Mouse (Mus musculus) retina, embryonic 14.5 days (tissue): ENCODE data around the gene Arpin.

Experiments used
- DNase-seq: peaks from one replicate; pipeline ENCODE4 v3.0.0-alpha.2; 2015; ENCODE audit warnings: low spot score

Gene Arpin

DNA sequence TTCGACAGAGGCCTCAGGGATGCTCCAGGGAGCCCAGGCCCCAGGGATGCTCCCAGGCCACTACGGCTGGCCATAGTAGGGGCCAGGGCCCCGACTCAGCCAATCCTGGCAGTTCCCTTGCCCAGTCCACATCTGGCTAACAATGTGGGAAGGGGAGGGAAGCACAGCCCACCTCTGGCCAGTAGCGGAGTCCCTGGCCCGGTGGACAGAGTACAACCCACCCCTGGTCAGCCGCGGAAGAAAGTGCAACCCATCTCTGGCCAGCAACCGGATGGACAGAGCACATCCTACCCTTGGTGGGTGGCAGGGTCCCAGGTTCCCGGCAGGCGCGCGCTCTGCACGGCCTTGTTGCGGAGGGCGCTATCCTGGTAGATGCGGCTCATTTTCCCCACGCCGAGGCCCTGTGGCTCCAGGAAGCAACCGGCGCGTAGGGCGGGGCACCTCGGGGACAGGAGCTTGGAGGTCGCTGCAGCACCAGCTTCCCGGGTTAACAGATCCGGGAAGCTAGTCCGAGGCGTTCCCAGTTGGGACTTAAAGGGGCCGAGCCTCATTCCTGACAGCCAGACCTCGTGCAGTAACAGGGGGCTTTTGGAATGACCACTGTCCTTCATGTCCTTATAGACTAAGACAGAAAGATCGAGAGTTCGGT is at the start of gene Arpin:
Gene Arpin (minus strand): TSS at position 498 of the 649 bp plus-strand sequence.
- DNase-seq: peak; percentile 81

GRCm38 (mm10) chr7:79975316-79975715 is 40.2 kb upstream of the Arpin start:
- DNase-seq: no peak

DNA sequence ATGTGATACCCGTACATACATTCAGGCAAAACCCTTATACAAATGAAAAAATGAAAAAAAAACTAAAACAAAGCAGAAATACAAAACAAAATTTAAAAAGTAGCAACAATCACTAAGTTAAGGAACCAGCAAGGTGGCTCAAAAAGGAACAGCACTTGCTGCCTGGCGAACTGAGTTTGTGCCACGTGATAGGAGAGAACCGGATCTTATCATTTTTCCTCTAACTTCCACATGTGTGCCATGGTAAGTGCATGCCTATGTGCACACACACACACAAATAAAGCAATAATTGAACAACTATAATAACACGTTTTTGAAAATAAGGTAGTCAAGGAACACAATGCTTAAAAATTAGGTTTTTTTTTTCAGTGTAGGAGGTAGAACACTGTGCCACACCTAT is 37.0 kb upstream of the Arpin start:
- DNase-seq: no peak

DNA sequence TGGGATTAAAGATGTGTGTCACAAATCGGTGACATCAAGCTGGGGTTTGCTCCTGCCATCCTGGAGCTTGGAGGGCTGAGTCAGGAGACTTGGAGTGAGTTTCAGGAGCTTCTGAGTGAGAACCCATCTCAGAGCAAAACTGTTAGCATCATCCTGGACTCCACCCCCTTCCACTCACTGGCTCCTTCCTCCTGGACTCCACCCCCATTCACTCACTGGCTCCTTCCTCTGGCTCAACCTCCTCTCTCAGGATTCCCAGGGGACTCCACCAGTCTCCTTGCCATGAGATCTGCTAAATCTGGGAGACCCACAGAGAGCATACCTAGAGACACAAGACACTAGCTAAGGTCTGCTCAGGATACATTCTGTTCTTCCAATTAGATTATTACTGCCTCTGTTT is 35.2 kb upstream of the Arpin start:
- DNase-seq: no peak

DNA sequence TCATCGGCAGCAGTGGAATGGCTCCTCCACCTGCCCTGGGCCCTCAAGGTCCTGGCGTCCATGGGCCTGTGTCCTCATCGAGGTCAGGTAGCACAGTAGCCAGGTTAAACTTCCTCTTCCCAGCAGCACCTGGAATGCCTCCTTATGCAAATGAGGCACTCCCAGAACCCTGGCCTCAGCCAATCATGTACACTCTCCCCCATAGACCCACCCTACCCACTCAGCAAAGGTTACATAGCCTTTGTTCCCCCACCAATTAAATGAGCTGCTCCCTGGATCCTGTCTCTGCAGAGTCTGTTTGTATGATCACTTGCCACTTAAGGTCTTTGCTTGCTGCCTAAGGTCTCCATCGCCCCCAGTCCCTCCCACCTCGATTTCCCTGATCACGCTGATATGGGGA is 33.2 kb upstream of the Arpin start:
- DNase-seq: no peak

DNA sequence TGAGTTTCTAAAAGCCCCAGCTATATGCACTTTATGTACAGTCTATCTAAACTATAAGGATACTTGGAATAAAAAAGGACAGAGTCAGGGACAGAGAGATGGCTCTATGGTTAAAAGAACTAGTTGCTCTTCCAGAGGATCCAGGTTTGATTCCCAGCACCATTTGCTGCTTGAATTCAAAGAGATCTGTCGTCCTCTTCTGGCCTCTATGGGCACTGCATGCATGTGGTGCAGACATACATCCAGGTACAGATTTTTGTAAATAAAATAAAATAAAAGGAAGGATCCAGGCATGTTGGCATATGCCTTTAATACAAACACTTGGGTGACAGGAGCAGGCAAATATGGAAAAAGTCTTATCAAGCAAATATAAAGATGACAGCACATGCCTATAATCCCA is 26.4 kb upstream of the Arpin start:
- no peak for DNase-seq

- no peak for DNase-seq
These were observed 21.0 kb upstream of the Arpin start for GRCm38 (mm10) chr7:79956131-79956530.

GRCm38 (mm10) chr7:79954890-79955289 is 19.7 kb upstream of the Arpin start:
- no peak for DNase-seq

DNA sequence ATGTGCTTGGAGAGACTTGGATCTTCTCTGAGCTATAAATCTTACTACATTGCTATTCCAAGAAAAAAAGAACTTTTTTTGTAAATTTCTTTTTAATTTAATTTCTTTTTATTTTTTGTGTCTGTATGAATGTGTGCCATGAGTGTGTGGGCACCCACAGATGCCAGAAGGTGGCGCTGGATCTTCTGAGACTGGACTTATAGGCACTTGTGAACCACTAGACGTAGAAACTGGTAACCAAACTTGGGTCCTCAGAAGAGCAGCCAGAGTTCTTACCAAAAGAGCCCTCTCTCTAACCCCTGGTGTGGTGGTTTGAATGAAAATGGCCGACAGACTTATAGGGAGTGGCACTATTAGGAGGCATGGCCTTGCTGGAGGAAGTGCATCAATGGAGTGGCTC is 15.9 kb upstream of the Arpin start:
- DNase-seq: no peak

GRCm38 (mm10) chr7:79950236-79950635 is 15.1 kb upstream of the Arpin start:
- no peak for DNase-seq

- peak; percentile 29 for DNase-seq
These were observed 499 bp upstream of the Arpin start for GRCm38 (mm10) chr7:79935511-79936205.

DNA sequence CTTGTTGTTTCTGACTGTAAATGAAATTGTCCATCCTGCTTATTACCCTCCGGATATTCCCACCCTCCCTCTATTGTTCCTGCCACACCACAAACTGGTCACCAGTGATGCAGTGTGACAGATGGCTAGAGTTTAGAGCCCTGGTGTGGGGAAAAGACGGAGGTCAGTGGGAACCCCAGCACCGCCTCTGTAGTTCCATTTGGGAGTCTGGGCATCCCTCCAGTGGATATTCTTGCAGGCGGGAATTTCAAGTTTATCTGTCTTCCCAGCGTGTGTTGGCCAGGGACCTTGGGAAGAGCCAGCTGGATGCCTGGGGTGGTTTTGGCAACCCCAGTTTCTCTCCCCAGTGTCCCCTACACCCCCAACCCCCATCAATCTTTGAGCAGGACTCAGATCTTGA is 698 bp downstream of the Arpin start:
- DNase-seq: peak; percentile 49

DNA sequence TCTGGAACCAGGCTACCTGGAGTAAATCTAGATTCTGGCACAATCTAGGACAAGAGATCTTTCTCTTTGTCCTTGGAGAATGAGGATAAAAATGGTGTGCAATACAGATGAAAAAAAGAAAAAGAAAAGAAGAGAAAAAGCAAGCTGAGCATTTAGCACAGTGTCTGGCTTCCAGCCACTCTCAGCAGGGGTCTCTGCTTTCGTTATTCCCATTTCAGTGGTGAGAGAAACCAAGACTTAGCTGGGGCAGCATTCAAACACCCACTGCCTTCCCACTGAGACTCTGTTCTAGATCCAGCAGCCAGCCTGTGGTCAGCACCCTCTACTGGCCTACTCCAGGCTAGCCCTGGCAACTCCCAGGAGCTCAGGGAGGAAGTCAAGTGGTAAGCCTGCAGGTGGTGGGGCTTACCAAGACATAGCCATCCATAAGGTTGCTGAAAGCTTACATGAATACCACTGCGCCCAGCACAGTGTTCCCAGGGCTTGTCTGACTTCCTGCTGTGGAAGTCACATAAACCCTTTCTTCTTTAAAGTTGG is 6.6 kb downstream of the Arpin start:
- DNase-seq: no peak

- peak; percentile 90 for DNase-seq
These were observed 14.7 kb downstream of the Arpin start, which contains the start of gene Ap3s2 for GRCm38 (mm10) chr7:79920344-79920983. Ap3s2 (minus strand) TSS chr7:79920649.

- DNase-seq: peak; percentile 77
These were observed 20.6 kb downstream of the Arpin start for GRCm38 (mm10) chr7:79914556-79914955.

- DNase-seq: no peak
These were observed 27.8 kb downstream of the Arpin start for GRCm38 (mm10) chr7:79907356-79907755.

DNA sequence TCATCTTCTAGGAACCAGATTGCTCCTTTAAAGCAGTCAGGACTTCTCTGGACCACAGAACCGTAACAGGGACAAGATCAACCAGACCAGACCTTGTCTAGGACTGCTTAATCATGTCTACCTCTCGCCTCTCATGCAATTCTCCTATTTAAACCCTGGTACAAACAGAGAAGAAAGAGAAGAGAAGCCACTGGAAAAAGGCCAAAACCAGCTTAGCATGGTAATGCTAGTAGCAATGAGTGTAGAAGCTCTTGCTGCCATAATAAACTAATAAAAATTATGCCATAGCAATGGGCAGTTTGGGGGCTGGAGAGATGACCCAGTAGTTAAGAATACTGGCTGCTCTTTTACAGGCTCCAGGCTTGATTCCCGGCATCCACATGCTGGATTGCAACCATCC is 28.2 kb downstream of the Arpin start:
- DNase-seq: no peak

GRCm38 (mm10) chr7:79905193-79905592 is 30.0 kb downstream of the Arpin start:
- no peak for DNase-seq

DNA sequence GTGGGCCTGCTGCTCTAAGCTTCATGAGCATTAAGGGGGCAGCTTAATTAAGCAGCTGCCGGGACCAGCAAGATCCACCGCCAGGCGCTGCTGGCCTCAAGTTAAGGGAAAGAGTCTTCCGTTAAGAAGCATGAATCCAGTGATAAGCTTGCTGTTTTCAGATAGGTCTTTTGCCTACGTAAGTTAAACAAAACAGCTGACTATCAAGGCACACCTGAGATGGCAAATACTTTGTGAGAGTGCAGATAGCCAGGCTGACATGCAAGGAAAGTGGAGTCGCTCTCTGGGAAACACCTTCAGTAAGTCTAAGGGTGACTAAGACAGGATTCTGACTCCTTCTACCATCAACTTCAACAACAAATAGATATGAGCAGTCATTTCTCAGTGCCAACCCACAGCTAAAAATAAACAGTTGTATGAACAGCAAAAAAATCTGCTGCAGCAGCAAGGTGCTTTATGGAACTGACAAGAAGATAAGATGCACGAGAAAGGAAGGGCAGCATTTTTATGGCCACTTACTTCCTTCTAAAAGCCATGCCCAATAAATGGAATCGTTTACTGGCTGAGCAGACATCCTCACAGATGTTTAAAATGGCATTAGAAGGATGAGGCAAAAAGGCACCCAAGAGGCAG is 31.9 kb downstream of the Arpin start:
- no peak for DNase-seq

DNA sequence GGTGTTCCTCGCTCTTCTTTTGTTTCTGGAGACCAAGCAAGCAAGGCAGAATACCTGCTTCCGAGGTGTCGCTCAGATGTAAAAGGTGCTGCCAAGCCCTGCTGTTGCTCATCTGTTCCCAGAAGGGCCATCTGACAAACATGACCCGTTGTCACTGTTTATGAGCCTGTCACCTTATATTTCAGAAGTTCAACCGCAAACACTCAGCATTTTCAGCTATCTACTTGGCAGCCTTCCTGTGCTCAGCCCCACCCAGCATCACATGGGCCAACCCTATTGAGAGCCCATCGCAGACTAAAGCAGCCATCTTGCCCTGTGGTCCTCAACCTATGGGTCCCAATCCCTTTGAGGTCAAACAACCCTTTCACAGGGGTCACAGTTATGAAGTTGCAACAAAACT is 34.4 kb downstream of the Arpin start:
- no peak for DNase-seq

- no peak for DNase-seq
These were observed 39.9 kb downstream of the Arpin start for GRCm38 (mm10) chr7:79895225-79895624.

GRCm38 (mm10) chr7:79894790-79895189 is 40.4 kb downstream of the Arpin start:
- DNase-seq: no peak
